Mouse (Mus musculus): ENCODE measurements at regions not wholly inside any gene's neighbourhood (a gene's known extent, or its start where the extent isn't known, plus 50 kb on each side); places are given as distances from the start of the nearest gene placed in this dataset.

DNA sequence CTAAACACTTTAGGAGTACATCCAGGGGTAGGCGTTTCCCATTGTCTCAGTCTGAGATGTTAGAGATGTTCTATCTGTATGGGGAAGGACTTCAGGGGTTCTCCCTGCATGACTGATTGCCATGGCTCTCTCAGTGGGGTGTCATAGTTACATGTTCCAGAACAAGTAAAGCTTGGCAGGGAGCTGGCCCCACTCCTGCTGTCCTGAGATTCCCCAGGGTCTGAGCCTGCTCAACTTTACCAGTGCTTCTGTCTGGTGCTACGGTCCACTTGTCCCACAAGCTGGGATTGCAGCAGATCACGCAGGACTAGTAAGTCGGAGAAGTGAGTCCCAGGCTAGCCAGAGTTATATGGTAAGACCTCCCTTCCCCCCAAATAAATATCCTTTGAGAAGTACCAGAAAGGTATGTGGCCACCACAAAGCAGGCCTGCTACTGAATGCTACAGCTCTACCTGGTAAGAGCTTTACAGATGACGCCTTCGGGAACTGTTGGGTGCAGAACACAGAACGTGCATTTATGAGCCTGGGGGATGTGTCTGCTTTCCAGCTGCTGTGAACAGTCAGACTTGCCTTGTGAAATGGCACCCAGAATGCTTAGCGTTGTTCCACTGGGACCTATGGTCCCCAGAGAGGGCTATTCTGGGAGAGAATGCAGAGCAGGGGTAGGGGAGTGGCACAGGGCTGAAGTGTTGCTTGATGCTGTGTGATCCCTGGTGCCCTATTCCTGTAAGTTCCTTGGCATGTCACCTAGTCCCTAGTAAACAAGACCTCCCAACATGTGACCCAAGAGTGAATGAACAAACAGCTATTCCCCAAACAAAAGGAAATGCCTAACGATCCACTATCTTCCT is 148.9 kb upstream of the Tgfbr2 start:
- 78% methylated on average over 9 of the region's 9 CpGs for WGBS
- no peak overlapping the region for H3K27ac ChIP-seq (replicated peaks)
- no peak overlapping the region for H3K4me2 ChIP-seq
- H3K36me3 ChIP-seq, result no peaks in the 10 kb centered on the region
- H3K9me3 ChIP-seq (replicated peaks), result no peaks in the 10 kb centered on the region
- no peak for ATAC-seq (ENCODE audit: low FRiP score)
- no peaks in the 10 kb centered on the region for H3K27me3 ChIP-seq (replicated peaks)
- no peak overlapping the region for H3K9ac ChIP-seq (replicated peaks)
- 0 out of 2 replicates have a peak, but pooled peaks cover 3% of the 10 kb centered on the region for H3K4me1 ChIP-seq
- no peak overlapping the region for H3K4me3 ChIP-seq (replicated peaks)

DNA sequence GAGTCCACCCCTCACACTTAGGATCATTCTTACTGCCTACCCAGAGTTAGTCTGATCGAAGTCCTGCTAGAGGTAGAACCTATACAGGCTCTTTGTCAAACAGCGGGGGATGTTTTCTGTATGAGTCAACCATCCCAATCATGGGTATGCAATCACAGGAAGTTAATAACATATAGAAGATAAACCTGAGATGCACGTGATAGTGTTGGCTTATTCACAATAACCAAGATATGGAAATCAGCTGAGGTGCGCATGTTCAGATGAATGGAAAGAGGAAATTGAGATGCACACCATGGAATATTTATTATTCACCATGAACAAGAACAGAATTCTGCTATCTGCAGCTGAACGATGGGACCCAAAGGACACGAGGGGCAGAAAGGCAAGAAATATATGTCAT is 146.7 kb upstream of the Tgfbr2 start:
- 89% methylated on average over 6 of the region's 6 CpGs for WGBS
- ATAC-seq (ENCODE audit: low FRiP score), result no peak

DNA sequence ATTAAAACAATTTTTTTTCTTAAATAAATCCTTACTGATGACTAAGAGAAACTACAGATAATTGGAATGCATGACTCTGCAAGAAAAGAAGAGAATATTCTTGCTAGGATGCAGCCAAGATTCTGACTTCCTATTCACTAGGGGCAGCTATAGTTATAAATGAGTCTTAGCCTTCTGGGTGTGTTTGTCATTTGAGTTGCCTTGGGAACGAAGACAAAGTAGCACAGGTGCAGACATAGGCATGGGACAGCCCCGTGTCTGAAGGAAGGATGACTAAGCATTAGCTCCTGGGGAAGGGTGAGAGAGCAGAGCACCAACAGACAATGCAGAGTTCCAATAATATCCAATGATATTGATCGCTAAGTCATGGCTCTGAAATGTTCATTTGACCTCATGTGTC is 144.3 kb upstream of the Tgfbr2 start:
- H3K4me3 ChIP-seq (replicated peaks), result no peak overlapping the region
- no peak overlapping the region for H3K9ac ChIP-seq (replicated peaks)
- H3K9me3 ChIP-seq (replicated peaks), result no peaks in the 10 kb centered on the region
- no peak overlapping the region for H3K4me2 ChIP-seq
- H3K27ac ChIP-seq (replicated peaks), result no peak overlapping the region
- ATAC-seq (ENCODE audit: low FRiP score), result no peak
- 0 out of 2 replicates have a peak, but pooled peaks cover 2% of the 10 kb centered on the region for H3K4me1 ChIP-seq
- 71% methylated on average over 3 of the region's 3 CpGs for WGBS
- no peaks in the 10 kb centered on the region for H3K36me3 ChIP-seq
- H3K27me3 ChIP-seq (replicated peaks), result no peaks in the 10 kb centered on the region

More for the DNA sequence above, 146.7 kb upstream of the Tgfbr2 start:
- Histone ChIP-seq H3K9me3 (replicated peaks) (no peaks in the 10 kb centered on the region), H3K27ac (replicated peaks) (no peak overlapping the region), H3K4me3 (replicated peaks) (no peak overlapping the region), H3K36me3 (no peaks in the 10 kb centered on the region), H3K4me1 (0 out of 2 replicates have a peak, but pooled peaks cover 3% of the 10 kb centered on the region), H3K4me2 (no peak overlapping the region), H3K27me3 (replicated peaks) (no peaks in the 10 kb centered on the region), H3K9ac (replicated peaks) (no peak overlapping the region)

DNA sequence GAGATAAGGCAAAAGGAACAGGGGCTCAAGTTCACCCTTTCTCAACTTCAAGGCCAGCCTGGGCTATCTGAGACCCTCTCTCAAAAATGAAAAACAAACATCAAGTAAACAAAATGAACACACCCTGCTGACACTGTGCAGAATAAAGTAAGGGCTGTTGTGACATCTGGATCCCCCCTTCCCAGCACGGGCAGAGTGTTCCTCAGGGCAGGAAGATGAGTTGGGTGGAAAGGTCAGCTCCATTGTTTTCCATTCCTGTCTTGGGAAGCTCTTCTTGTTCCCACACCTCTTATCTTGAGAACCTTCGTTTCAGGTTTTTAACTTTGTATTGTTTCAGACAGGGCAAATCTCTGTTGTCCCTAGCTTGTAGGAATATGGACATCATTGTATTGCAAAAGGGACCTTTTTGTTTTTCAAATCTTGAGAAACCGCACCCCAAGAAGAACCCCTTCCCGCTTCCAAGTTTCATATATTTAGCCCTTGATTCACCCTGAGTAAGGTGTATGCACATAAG is 141.5 kb upstream of the Tgfbr2 start:
- Histone ChIP-seq H3K4me3 (replicated peaks) (no peak overlapping the region), H3K4me2 (no peak overlapping the region), H3K27ac (replicated peaks) (no peak overlapping the region), H3K9ac (replicated peaks) (no peak overlapping the region), H3K27me3 (replicated peaks) (no peaks in the 10 kb centered on the region), H3K4me1 (no peaks in the 10 kb centered on the region), H3K9me3 (replicated peaks) (no peaks in the 10 kb centered on the region), H3K36me3 (no peaks in the 10 kb centered on the region)
- 84% methylated on average over 4 of the region's 4 CpGs for WGBS
- no peak for ATAC-seq (ENCODE audit: low FRiP score)

DNA sequence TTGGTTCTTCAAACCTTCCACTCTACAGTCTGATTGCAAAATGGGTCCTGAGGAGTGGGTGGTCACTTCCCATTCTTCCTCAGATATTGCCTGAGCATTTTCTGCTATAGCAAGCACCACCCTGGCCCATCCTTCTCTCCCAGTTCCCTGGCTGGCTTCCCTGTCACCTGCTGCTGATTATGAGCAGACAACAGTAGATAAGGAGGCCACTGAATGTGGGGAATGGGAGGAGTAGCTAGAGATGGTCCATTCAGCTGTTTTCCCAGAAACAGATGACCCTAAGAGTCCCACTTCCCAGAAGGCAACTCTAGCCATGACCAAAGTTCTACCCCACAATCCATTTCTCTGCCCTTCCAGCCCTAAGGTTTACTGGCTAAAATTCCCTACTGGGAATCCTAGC is 139.6 kb upstream of the Tgfbr2 start:
- H3K4me1 ChIP-seq, result no peaks in the 10 kb centered on the region
- no peak overlapping the region for H3K4me2 ChIP-seq
- H3K27ac ChIP-seq (replicated peaks), result no peak overlapping the region
- ATAC-seq (ENCODE audit: low FRiP score), result no peak
- no peak overlapping the region for H3K9ac ChIP-seq (replicated peaks)
- H3K36me3 ChIP-seq, result no peaks in the 10 kb centered on the region
- no peaks in the 10 kb centered on the region for H3K27me3 ChIP-seq (replicated peaks)
- H3K4me3 ChIP-seq (replicated peaks), result no peak overlapping the region
- no peaks in the 10 kb centered on the region for H3K9me3 ChIP-seq (replicated peaks)

DNA sequence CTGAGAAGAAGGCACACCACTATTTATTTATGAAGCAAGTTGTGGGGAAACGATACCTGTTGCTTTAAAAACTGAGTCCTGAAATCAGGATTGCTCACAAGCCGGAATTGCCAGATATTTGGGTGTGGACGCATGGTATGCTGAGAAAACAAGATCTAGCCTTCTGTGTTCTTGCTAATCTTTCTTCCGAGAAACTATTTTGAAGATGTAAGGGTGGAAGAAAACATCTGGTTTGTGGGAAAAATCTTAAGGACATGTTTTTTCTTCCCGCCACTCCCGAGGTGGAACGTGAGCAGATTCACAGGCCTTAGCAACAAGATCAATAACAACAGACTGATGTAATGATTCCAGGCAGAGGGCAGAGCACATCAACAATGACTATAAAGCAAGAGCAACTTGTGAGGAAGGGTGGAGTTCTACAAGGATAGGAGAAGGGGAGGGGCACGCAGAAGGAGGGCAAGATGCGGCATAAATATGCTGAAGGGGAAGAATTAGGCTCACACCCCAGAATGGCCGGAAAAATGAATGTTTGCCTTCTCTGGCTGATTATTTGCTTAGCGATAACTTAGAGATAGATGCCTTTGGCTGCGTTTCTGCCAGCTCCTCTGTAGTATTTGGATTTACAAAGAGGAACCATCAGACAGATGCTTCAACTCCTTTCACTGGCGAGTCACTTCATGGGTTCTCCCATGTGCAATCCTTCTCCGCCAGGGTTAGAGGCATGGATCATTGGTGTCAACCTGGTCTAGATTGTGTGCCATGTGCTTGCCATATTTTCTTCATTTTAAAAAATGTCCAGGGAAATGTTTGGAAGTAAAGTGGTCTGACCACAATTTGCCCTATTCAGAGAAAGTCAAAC is 139.0 kb upstream of the Tgfbr2 start:
- 87% methylated on average over 14 of the region's 14 CpGs for WGBS
- no peak for ATAC-seq (ENCODE audit: low FRiP score)
- H3K9ac ChIP-seq (replicated peaks), result no peak overlapping the region
- H3K4me1 ChIP-seq, result no peaks in the 10 kb centered on the region
- H3K27me3 ChIP-seq (replicated peaks), result no peaks in the 10 kb centered on the region
- H3K4me3 ChIP-seq (replicated peaks), result no peak overlapping the region
- H3K9me3 ChIP-seq (replicated peaks), result no peaks in the 10 kb centered on the region
- no peak overlapping the region for H3K4me2 ChIP-seq
- H3K36me3 ChIP-seq, result no peaks in the 10 kb centered on the region
- no peak overlapping the region for H3K27ac ChIP-seq (replicated peaks)

DNA sequence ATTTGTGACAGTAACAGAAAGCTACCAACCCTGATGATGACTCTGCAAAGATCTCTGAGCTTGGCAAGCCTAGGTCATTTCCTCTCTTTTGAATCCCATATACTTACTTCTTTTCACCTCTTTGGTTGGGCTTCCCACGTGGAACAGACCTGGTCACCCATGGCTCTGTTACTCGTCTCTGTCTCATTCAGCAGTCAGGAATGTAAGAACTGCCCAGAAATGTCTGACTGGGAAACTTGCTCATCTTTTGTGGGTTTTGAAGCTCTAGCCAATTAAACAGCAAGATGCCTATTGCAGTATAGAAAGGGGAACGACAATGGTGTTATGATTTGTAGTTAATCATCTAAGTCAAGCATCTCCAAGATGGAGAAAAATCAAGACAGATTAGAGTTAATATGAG is 136.2 kb upstream of the Tgfbr2 start:
- H3K36me3 ChIP-seq, result no peaks in the 10 kb centered on the region
- ATAC-seq (ENCODE audit: low FRiP score), result no peak

DNA sequence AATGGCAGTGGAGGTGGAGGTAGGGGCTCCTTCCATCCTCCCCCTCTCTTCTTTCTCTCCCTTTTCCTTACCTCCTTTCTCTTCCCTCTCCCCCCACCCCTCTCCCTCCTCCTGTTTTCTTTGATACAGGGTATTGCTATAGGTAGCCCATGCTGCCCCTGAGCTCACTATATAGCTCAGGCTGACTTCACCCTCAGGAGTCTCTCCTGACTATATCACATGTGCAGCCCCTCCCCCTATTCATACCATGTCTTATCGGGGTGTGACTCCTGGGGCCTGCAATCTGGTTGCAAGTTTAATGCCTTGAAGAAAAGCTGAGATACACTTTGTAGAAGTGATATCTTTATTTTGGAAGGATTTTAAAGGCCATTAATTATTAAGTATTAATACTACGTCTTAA is 126.4 kb upstream of the Tgfbr2 start:
- Histone ChIP-seq H3K27ac (replicated peaks) (no peak overlapping the region), H3K4me2 (no peak overlapping the region), H3K36me3 (no peaks in the 10 kb centered on the region), H3K9me3 (replicated peaks) (no peaks in the 10 kb centered on the region), H3K4me1 (no peaks in the 10 kb centered on the region), H3K9ac (replicated peaks) (no peak overlapping the region), H3K27me3 (replicated peaks) (no peaks in the 10 kb centered on the region), H3K4me3 (replicated peaks) (no peak overlapping the region)
- 74% methylated on average over 2 of the region's 2 CpGs for WGBS
- ATAC-seq (ENCODE audit: low FRiP score), result no peak

More for the DNA sequence above, 136.2 kb upstream of the Tgfbr2 start:
- no peaks in the 10 kb centered on the region for H3K9me3 ChIP-seq (replicated peaks)
- H3K4me3 ChIP-seq (replicated peaks), result no peak overlapping the region
- H3K27me3 ChIP-seq (replicated peaks), result no peaks in the 10 kb centered on the region
- H3K27ac ChIP-seq (replicated peaks), result no peak overlapping the region
- 81% methylated on average over 3 of the region's 3 CpGs for WGBS
- H3K4me2 ChIP-seq, result no peak overlapping the region
- H3K9ac ChIP-seq (replicated peaks), result no peak overlapping the region
- H3K4me1 ChIP-seq, result no peaks in the 10 kb centered on the region

DNA sequence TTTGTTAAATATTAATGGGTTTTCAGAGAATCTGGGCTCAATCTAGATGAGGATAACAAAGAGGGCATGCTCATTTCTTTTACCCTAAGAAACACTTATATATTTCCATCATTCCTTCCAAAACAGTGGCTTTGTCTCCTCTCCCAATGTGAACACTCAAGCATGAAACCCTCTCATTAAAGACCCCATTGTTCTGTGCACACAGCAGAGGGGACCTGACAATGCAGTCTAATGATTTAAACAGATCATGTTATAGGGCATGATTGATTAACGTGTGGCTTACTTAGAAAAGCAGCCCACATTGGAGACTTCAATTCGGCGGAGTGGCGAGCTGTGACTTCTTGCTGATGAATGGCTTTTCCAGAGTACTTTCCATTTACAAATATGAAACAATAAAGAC is 123.6 kb upstream of the Tgfbr2 start:
- Histone ChIP-seq H3K9me3 (replicated peaks) (no peaks in the 10 kb centered on the region), H3K4me2 (no peak overlapping the region), H3K4me3 (replicated peaks) (no peak overlapping the region), H3K4me1 (no peaks in the 10 kb centered on the region), H3K27me3 (replicated peaks) (no peaks in the 10 kb centered on the region), H3K36me3 (no peaks in the 10 kb centered on the region), H3K27ac (replicated peaks) (no peak overlapping the region), H3K9ac (replicated peaks) (no peak overlapping the region)
- ATAC-seq (ENCODE audit: low FRiP score), result no peak
- WGBS, result 30% methylated on average over 4 of the region's 4 CpGs

DNA sequence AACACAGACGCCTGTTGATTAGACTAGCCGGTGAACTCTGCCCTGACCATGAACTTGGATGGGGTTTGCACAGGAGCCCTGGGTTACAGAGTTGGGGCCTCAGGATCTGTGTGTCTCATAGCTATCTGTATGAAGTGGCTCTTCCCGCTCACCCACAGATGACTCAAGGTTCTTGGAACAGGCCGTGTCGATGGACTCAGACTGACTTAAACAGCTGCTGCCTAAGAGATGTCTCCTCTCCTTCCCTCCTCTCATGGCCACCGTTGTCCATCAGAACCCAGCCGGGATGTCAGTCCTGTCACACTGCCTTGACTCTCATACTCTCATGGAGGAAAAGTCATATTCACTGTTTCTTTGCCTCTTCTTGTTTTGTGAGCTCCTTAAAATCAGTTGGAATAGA is 121.2 kb upstream of the Tgfbr2 start:
- ATAC-seq (ENCODE audit: low FRiP score), result no peak
- H3K4me2 ChIP-seq, result no peak overlapping the region
- H3K9me3 ChIP-seq (replicated peaks), result no peaks in the 10 kb centered on the region
- H3K9ac ChIP-seq (replicated peaks), result no peak overlapping the region
- no peaks in the 10 kb centered on the region for H3K27me3 ChIP-seq (replicated peaks)
- H3K4me3 ChIP-seq (replicated peaks), result no peak overlapping the region
- WGBS, result 91% methylated on average over 7 of the region's 7 CpGs
- no peaks in the 10 kb centered on the region for H3K4me1 ChIP-seq
- no peaks in the 10 kb centered on the region for H3K36me3 ChIP-seq
- H3K27ac ChIP-seq (replicated peaks), result no peak overlapping the region

DNA sequence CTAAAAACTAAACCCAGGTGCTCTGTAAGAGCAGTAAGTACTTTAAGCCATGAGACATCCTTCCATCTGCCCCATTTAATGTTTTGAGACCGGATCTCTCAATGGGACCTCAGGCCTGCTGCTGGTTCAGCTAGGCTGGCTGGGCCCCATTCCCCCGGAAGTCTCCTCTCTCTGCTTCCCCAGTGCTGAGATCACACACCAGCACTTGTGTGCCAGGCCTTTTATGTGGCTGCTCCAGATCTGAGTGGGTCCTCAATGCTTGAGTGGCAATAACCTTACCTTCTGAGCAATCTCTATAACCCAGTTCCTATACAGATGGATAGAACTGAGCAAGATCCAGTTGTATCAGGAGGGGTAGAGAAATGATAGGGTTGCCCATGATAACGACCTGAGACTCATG is 118.9 kb upstream of the Tgfbr2 start:
- Histone ChIP-seq H3K4me1 (no peaks in the 10 kb centered on the region), H3K27me3 (replicated peaks) (no peaks in the 10 kb centered on the region), H3K4me2 (no peak overlapping the region), H3K9ac (replicated peaks) (no peak overlapping the region), H3K27ac (replicated peaks) (no peak overlapping the region), H3K9me3 (replicated peaks) (no peaks in the 10 kb centered on the region), H3K4me3 (replicated peaks) (no peak overlapping the region), H3K36me3 (no peaks in the 10 kb centered on the region)
- WGBS, result 90% methylated on average over 3 of the region's 3 CpGs
- ATAC-seq (ENCODE audit: low FRiP score), result no peak

DNA sequence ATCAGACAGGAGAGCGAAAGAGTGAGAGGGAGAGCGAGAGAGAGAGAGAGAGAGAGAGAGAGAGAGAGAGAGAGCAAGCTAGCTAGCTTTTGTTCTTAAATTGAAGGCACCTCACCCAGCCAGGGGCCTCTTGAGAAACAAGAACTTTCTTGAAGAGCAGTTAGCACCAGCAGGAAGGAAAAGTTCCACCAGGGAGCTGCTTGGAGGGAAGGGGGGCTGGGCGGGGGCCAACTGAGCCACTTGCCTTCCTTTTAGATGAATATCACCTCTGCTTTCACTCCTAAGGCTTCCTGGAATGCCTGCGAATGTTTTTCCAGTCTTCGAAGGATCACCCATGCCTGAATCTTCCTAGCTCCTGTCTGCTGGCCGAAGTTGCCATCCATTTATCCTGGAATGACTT is 118.0 kb upstream of the Tgfbr2 start:
- no peaks in the 10 kb centered on the region for H3K36me3 ChIP-seq
- no peak overlapping the region for H3K27ac ChIP-seq (replicated peaks)
- ATAC-seq (ENCODE audit: low FRiP score), result no peak
- no peak overlapping the region for H3K4me2 ChIP-seq
- H3K27me3 ChIP-seq (replicated peaks), result no peaks in the 10 kb centered on the region
- no peaks in the 10 kb centered on the region for H3K9me3 ChIP-seq (replicated peaks)
- 85% methylated on average over 6 of the region's 6 CpGs for WGBS
- no peaks in the 10 kb centered on the region for H3K4me1 ChIP-seq
- no peak overlapping the region for H3K9ac ChIP-seq (replicated peaks)
- no peak overlapping the region for H3K4me3 ChIP-seq (replicated peaks)
